Mouse (Mus musculus): ENCODE data around the gene Tmem222.

DNA sequence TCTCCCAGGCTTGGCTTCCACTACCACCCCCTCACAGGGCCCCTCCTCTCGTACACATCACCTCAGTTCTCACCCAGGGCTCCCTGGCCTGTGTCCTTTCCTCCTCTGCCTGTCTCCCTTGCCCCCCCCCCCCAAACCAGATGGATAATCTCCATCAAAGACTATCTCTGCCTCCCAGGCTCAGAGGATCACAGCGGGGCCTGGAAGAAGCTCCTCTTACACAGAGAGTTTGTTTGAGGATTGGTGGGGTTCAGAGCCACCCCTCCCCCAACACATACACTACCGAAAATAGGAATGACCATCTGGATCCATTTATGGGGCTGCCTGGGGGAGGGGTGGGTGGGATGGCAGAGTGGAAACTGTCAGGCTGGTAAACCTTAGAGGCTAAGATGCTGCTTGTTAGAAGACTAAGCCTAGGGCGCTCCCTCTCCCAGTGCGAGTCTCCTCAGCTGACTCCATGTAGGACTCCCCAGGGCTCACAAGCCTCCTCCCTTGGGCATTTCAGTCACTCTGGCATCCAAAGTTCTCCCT, 4.4 kb upstream of the Tmem222 start:
- no peak for TF ChIP-seq POLR2A (IDR thresholded peaks at IDR 0.05; ENCODE audit: insufficient read length, low read depth)
- no peak for TF ChIP-seq POLR2AphosphoS2 (IDR thresholded peaks at IDR 0.05; ENCODE audit: insufficient read length, low read depth)
- TF ChIP-seq MAX (IDR thresholded peaks at IDR 0.05; ENCODE audit: low read depth): no peak
- no peak for TF ChIP-seq USF1 (IDR thresholded peaks at IDR 0.05; ENCODE audit: low read depth)
- no peak for TF ChIP-seq MYOG (IDR thresholded peaks at IDR 0.05; ENCODE audit: control insufficient read depth in 1 of 3, insufficient read depth in 1 of 3, insufficient read length in 2 of 3, low read depth in 2 of 3)
